Mouse (Mus musculus) MEL (cell line): ENCODE measurements around the gene Akr1a1. TPM values are rescaled to one million over a fixed set of nuclear protein-coding genes. Genes with fewer than 3 reads are reported as not detected.
"Not testable (repeated sequence)": the region's sequence is repeated elsewhere in the genome, so short reads cannot be mapped to it uniquely, and the experiment has no call there.

Experiments used
- DNase-seq: peaks from one replicate; pipeline ENCODE4 v3.0.0; 2011; ENCODE audit warnings: low read depth, low spot score
- H3K27ac ChIP-seq: 2 replicates; pipeline ENCODE4 v1.5.1; 2012; ENCODE audit warnings: low read depth, mild to moderate bottlenecking, control low read depth, low read length, moderate library complexity; ENCODE audit not compliant: control insufficient read depth
- H3K27me3 ChIP-seq, 2 experiments: fragments of 150-350 bp in 1 of 2; sonication (generic) in 1 of 2; 2 replicates each; pipeline ENCODE4 v1.6.1; 2012; ENCODE audit warnings: low read length in 2 of 2, mild to moderate bottlenecking in 2 of 2, improper control_type of control experiment in 1 of 2, moderate library complexity in 1 of 2; ENCODE audit not compliant: insufficient read depth in 2 of 2, control insufficient read depth in 1 of 2
- H3K36me3 ChIP-seq, 2 experiments: 2 replicates each; pipeline ENCODE4 v1.6.1; 2012 to 2014; ENCODE audit warnings: low read length in 2 of 2, improper control_type of control experiment in 1 of 2, inconsistent platforms in 1 of 2, mild to moderate bottlenecking in 1 of 2; ENCODE audit not compliant: insufficient read depth in 2 of 2, control insufficient read depth in 1 of 2
- H3K4me1 ChIP-seq, 2 experiments: fragments of 150-350 bp in 1 of 2; sonication (generic) in 1 of 2; 2 replicates each; pipeline ENCODE4 v1.6.1; 2012; ENCODE audit warnings: low read length in 2 of 2, improper control_type of control experiment in 1 of 2, mild to moderate bottlenecking in 1 of 2; ENCODE audit not compliant: insufficient read depth in 2 of 2, control insufficient read depth in 1 of 2
- H3K4me3 ChIP-seq, 2 experiments: fragments of 150-350 bp in 1 of 2; sonication (generic) in 1 of 2; 2 replicates each; pipeline ENCODE4 v1.5.1; 2012; ENCODE audit warnings: low read depth in 2 of 2, low read length in 2 of 2, mild to moderate bottlenecking in 2 of 2, moderate library complexity in 2 of 2, control low read depth in 1 of 2, improper control_type of control experiment in 1 of 2; ENCODE audit not compliant: control insufficient read depth in 1 of 2, insufficient read depth in 1 of 2
- H3K79me2 ChIP-seq: 2 replicates; pipeline ENCODE4 v1.6.1; 2012; ENCODE audit warnings: mild to moderate bottlenecking, low read length, moderate library complexity; ENCODE audit not compliant: control insufficient read depth, poor library complexity, insufficient read depth
- H3K9ac ChIP-seq: 2 replicates; pipeline ENCODE4 v1.6.1; 2012; ENCODE audit warnings: low read depth, mild to moderate bottlenecking, control low read depth, low read length, moderate library complexity; ENCODE audit not compliant: control insufficient read depth, poor library complexity, severe bottlenecking
- H3K9me3 ChIP-seq: fragments of 150-350 bp; sonication (generic); replicated peaks from 2 replicates; pipeline ENCODE4 v1.6.1; 2012; ENCODE audit warnings: mild to moderate bottlenecking, low read length, improper control_type of control experiment, moderate library complexity; ENCODE audit not compliant: insufficient read depth
- BHLHE40 ChIP-seq: IDR thresholded peaks from 2 replicates; pipeline ENCODE4 v1.6.1; 2012; ENCODE audit warnings: low read depth, mild to moderate bottlenecking, inconsistent platforms, low read length, improper control_type of control experiment, borderline replicate concordance
- CHD1 ChIP-seq: IDR thresholded peaks from 2 replicates; pipeline ENCODE4 v1.6.1; 2012; ENCODE audit warnings: low read depth, mild to moderate bottlenecking, inconsistent platforms, low read length, improper control_type of control experiment
- CHD2 ChIP-seq: IDR thresholded peaks from 2 replicates; pipeline ENCODE4 v1.6.1; 2011; ENCODE audit warnings: low read length, improper control_type of control experiment
- EP300 ChIP-seq, 2 experiments: IDR thresholded peaks; 2 replicates each; pipeline ENCODE4 v1.6.1; 2011; ENCODE audit warnings: improper control_type of control experiment in 2 of 2, low read length in 2 of 2, low read depth in 1 of 2, mild to moderate bottlenecking in 1 of 2
- GATA1 ChIP-seq: IDR thresholded peaks from 2 replicates; pipeline ENCODE4 v1.6.1; 2011; ENCODE audit warnings: low read depth, low read length, improper control_type of control experiment
- KAT2A ChIP-seq: conservative IDR thresholded peaks from 2 replicates; pipeline ENCODE4 v1.6.1; 2012; ENCODE audit warnings: low read depth, low read length, improper control_type of control experiment, inconsistent platforms
- NELFE ChIP-seq: IDR thresholded peaks from 2 replicates; pipeline ENCODE4 v1.6.1; 2011; ENCODE audit warnings: low read depth, low read length, improper control_type of control experiment
- RAD21 ChIP-seq: IDR thresholded peaks from 2 replicates; pipeline ENCODE4 v1.6.1; 2011; ENCODE audit warnings: mild to moderate bottlenecking, low read depth, low read length, improper control_type of control experiment
- TBP ChIP-seq: IDR thresholded peaks from 2 replicates; pipeline ENCODE4 v1.8.0; 2011; ENCODE audit warnings: low read depth, low read length, improper control_type of control experiment
- USF2 ChIP-seq, 2 experiments: IDR thresholded peaks; 2 replicates each; pipeline ENCODE4 v1.6.1; 2011 to 2012; ENCODE audit warnings: improper control_type of control experiment in 2 of 2, low read length in 2 of 2, borderline replicate concordance in 1 of 2, inconsistent platforms in 1 of 2, low read depth in 1 of 2, mild to moderate bottlenecking in 1 of 2; ENCODE audit not compliant: insufficient read depth in 1 of 2
- ZKSCAN1 ChIP-seq: IDR thresholded peaks from 2 replicates; pipeline ENCODE4 v1.6.1; 2012; ENCODE audit warnings: low read depth, mild to moderate bottlenecking, inconsistent platforms, low read length, improper control_type of control experiment, moderate library complexity
- ZNF384 ChIP-seq: IDR thresholded peaks from 2 replicates; pipeline ENCODE4 v1.6.1; 2012; ENCODE audit warnings: low read depth, mild to moderate bottlenecking, inconsistent platforms, low read length, improper control_type of control experiment
- polyA plus RNA-seq, 2 experiments: library from polyadenylated mRNA; stranded (reverse) in 1 of 2; unstranded in 1 of 2; fragments of >175 nt in 1 of 2; fragments of >200 nt in 1 of 2; gene quantifications; 2 replicates each; pipeline versions ENCODE4 v1.2.1 to v1.2.4; 2012; ENCODE audit warnings: low replicate concordance in 2 of 2, low read depth in 1 of 2; ENCODE audit not compliant: insufficient read length in 2 of 2, insufficient read depth in 1 of 2, missing spikeins in 1 of 2
- total RNA-seq: library from RNA; depleted of rRNA; stranded (reverse); fragments of 300-350 nt; gene quantifications from 2 replicates; pipeline ENCODE4 v1.2.3, GENCODE M21; 2012

The Akr1a1 gene
- total and polyA plus RNA-seq, 3 experiments, result 258 to 358 TPM; not detected in 1

DNA sequence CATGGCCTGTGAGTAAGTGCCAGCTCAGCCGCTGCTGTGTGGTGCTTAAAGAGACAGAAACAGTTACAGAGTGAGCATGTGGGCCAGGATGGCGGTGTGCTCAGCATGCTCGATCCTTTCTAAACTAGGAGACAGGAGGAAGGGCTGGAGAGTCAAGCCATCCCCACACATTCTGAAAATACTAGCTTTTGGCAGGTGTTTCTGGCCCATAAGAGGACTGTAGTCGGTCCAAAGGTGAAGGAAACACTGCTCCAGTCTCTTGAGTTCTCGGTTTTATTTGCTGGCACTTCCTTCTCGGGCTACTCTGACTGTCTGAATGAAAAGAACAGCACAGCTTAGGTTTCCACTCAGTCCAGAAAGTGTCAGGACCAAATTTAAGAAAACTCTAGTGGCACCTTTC is 9.3 kb upstream of the Akr1a1 start:
- H3K27me3 ChIP-seq, result no peaks in the 10 kb centered on the region
- no peaks in the 10 kb centered on the region for H3K9me3 ChIP-seq
- peaks cover 0 to under 1% of the 10 kb centered on the region in 2 experiments; a peak in 1 of 4 replicates for H3K4me1 ChIP-seq
- no peaks in the 10 kb centered on the region for H3K36me3 ChIP-seq
- H3K4me3 ChIP-seq, result no peak overlapping the region
- no peak for DNase-seq
- TF ChIP-seq KAT2A (no peak), TBP (no peak), USF2 (IDR thresholded peaks at IDR 0.05; ENCODE audit: borderline replicate concordance in 1 of 2, insufficient read depth in 1 of 2, low read depth in 1 of 2, low read length in 2 of 2) (no peak), RAD21 (no peak), CHD1 (no peak), ZNF384 (no peak), CHD2 (no peak)
- H3K79me2 ChIP-seq, result no peaks in the 10 kb centered on the region
- H3K9ac ChIP-seq, result no peak overlapping the region
- no peak overlapping the region for H3K27ac ChIP-seq

DNA sequence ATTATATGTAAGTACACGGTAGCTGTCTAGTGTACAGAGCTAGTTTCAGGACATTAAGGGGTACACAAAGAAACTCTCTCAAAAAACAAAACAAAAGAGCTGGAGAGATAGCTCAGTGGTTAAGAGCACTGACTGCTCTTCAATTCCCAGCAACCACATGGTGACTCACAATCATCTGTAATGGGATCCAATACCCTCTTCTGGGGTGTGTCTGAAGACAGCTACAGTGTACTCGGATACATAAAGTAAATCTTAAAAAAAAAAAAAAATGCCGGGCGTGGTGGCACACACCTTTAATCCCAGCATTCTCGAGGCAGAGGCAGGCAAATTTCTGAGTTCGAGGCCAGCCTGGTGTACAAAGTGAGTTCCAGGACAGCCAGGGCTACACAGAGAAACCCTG is 8.4 kb upstream of the Akr1a1 start:
- H3K36me3 ChIP-seq, H3K4me1 ChIP-seq, DNase-seq, H3K27ac ChIP-seq, H3K4me3 ChIP-seq, H3K79me2 ChIP-seq, H3K27me3 ChIP-seq, H3K9ac ChIP-seq, H3K9me3 ChIP-seq: not testable (repeated sequence)

GRCm38 (mm10) chr4:116659474-116659873 is 8.0 kb upstream of the Akr1a1 start:
- H3K27me3 ChIP-seq, result no peaks in the 10 kb centered on the region
- H3K36me3 ChIP-seq, result peaks cover 0 to 7% of the 10 kb centered on the region in 2 experiments; a peak in 2 of 4 replicates
- H3K4me1 ChIP-seq, result peaks cover 3% of the 10 kb centered on the region in 2 experiments; a peak in 2 of 4 replicates
- no peak for TF ChIP-seq NELFE
- no peak for TF ChIP-seq BHLHE40
- TF ChIP-seq GATA1, result no peak
- TF ChIP-seq ZKSCAN1, result no peak
- no peak for TF ChIP-seq EP300 (IDR thresholded peaks at IDR 0.05; ENCODE audit: low read depth in 1 of 2, low read length in 2 of 2)
- H3K9me3 ChIP-seq, result no peaks in the 10 kb centered on the region
- no peaks in the 10 kb centered on the region for H3K79me2 ChIP-seq
- no peak overlapping the region for H3K9ac ChIP-seq
- H3K4me3 ChIP-seq, result no peak overlapping the region
- DNase-seq, result no peak
- no peak overlapping the region for H3K27ac ChIP-seq
